Mouse (Mus musculus) liver, adult 2 months (tissue): ENCODE data around the gene Plcl2. TPM values are rescaled to one million over a fixed set of nuclear protein-coding genes. Genes with fewer than 3 reads are reported as not detected.
A peak's percentile ranks its signal among the peaks of the same experiment; 100 is the strongest.

Experiments used
- DNase-seq: peaks from one replicate; pipeline ENCODE4 v3.0.0-alpha.2; 2011; ENCODE audit warnings: low read depth, low spot score; ENCODE audit errors: extremely low read depth
- H3K27ac ChIP-seq: fragments of 200-500 bp; replicated peaks from 2 replicates; pipeline ENCODE4 v1.5.1; 2012; ENCODE audit warnings: low read depth, mild to moderate bottlenecking, control low read depth, inconsistent platforms, low read length; ENCODE audit not compliant: insufficient read depth
- H3K27me3 ChIP-seq: fragments of 200-500 bp; 2 replicates; pipeline ENCODE4 v1.6.1; 2012; ENCODE audit warnings: mild to moderate bottlenecking, moderate library complexity, low read length, inconsistent platforms; ENCODE audit not compliant: control insufficient read depth, insufficient read depth
- H3K36me3 ChIP-seq: fragments of 200-500 bp; 2 replicates; pipeline ENCODE4 v1.6.1; 2012; ENCODE audit warnings: low read length, inconsistent platforms; ENCODE audit not compliant: control insufficient read depth, insufficient read depth
- H3K4me1 ChIP-seq: fragments of 200-500 bp; 2 replicates; pipeline ENCODE4 v1.6.1; 2011; ENCODE audit warnings: low read length; ENCODE audit not compliant: control insufficient read depth, insufficient read depth
- H3K4me3 ChIP-seq: fragments of 200-500 bp; 2 replicates; pipeline ENCODE4 v1.5.1; 2011; ENCODE audit warnings: low read depth, mild to moderate bottlenecking, control low read depth, low read length, moderate library complexity; ENCODE audit not compliant: insufficient read depth
- H3K79me2 ChIP-seq: fragments of 200-500 bp; 2 replicates; pipeline ENCODE4 v1.6.1; 2012; ENCODE audit warnings: inconsistent platforms, mild to moderate bottlenecking, low read length, moderate library complexity; ENCODE audit not compliant: control insufficient read depth, insufficient read depth
- H3K9ac ChIP-seq: fragments of 200-500 bp; 2 replicates; pipeline ENCODE4 v1.6.1; 2012; ENCODE audit warnings: low read depth, mild to moderate bottlenecking, control low read depth, inconsistent platforms, low read length
- CTCF ChIP-seq: fragments of 200-500 bp; IDR thresholded peaks from 2 replicates; pipeline ENCODE4 v1.5.1; 2011; ENCODE audit warnings: low read depth, low read length, control low read depth
- POLR2A ChIP-seq: fragments of 200-500 bp; IDR thresholded peaks from 2 replicates; pipeline ENCODE4 v1.6.1; 2011; ENCODE audit warnings: low read length, control low read depth; ENCODE audit not compliant: insufficient read depth; ENCODE audit errors: extremely low read depth
- WGBS: fragments of 180-500 bp; shearing (Covaris S2); methylation state at CpG from one replicate; pipeline ENCODE4 v1.1.7; 2018; 5-methylcytosine and 5-hydroxymethylcytosine counted together
- polyA plus RNA-seq: library from polyadenylated mRNA; depleted of rRNA; stranded (reverse); fragments of >200 nt; gene quantifications from 2 replicates; pipeline ENCODE4 v1.2.3, GENCODE M21; 2012; rRNA removed
- total RNA-seq: library from RNA; depleted of rRNA; stranded (reverse); fragments of >200 nt; gene quantifications from 2 replicates; pipeline ENCODE4 v1.2.3, GENCODE M21; 2014; rRNA removed

The Plcl2 gene
- 11.8 and 12.4 TPM in 2 replicates for total RNA-seq
- 3.6 and 4.2 TPM in 2 replicates for polyA plus RNA-seq

- no peak for DNase-seq
- Histone ChIP-seq H3K36me3 (no peaks in the 10 kb centered on the region), H3K27ac (peak within 1 kb of the TSS; percentile 54), H3K9ac (peak within 1 kb of the TSS; percentile 83), H3K4me1 (peaks cover 15% of the 10 kb centered on the region), H3K4me3 (peak within 1 kb of the TSS; percentile 79), H3K27me3 (no peaks in the 10 kb centered on the region), H3K79me2 (peaks cover 17% of the 10 kb centered on the region)
- WGBS = 1% methylated on average over 94 of the region's 95 CpGs
- TF ChIP-seq CTCF = no peak
- no peak for TF ChIP-seq POLR2A
Measured at GRCm38 (mm10) chr17:50509251-50510104, at the start of gene Plcl2. Gene Plcl2, plus strand, starts transcription at chr17:50509403.

GRCm38 (mm10) chr17:50460301-50460700 lies 48.9 kb upstream of the Plcl2 start:
- Histone ChIP-seq H3K9ac (no peak overlapping the region), H3K4me1 (no peaks in the 10 kb centered on the region), H3K36me3 (no peaks in the 10 kb centered on the region), H3K27ac (no peak overlapping the region), H3K27me3 (no peaks in the 10 kb centered on the region), H3K79me2 (no peaks in the 10 kb centered on the region), H3K4me3 (no peak overlapping the region)
- DNase-seq = no peak
- 96% methylated on average over 8 of the region's 8 CpGs for WGBS
- TF ChIP-seq POLR2A (no peak), CTCF (no peak)

- no peaks in the 10 kb centered on the region for H3K36me3 ChIP-seq
- H3K4me1 ChIP-seq = no peaks in the 10 kb centered on the region
- 89% methylated on average over 2 of the region's 2 CpGs for WGBS
Measured at GRCm38 (mm10) chr17:50467438-50467837, 41.8 kb upstream of the Plcl2 start.

GRCm38 (mm10) chr17:50469126-50469525 lies 40.1 kb upstream of the Plcl2 start:
- WGBS = 87% methylated on average over 5 of the region's 5 CpGs
- H3K36me3 ChIP-seq = no peaks in the 10 kb centered on the region
- TF ChIP-seq CTCF = no peak
- TF ChIP-seq POLR2A = no peak

More at GRCm38 (mm10) chr17:50467438-50467837, 41.8 kb upstream of the Plcl2 start:
- H3K79me2 ChIP-seq = no peaks in the 10 kb centered on the region
- H3K27me3 ChIP-seq = no peaks in the 10 kb centered on the region
- no peak for DNase-seq
- no peak overlapping the region for H3K9ac ChIP-seq
- TF ChIP-seq CTCF (no peak), POLR2A (no peak)
- H3K27ac ChIP-seq = no peak overlapping the region
- H3K4me3 ChIP-seq = no peak overlapping the region

GRCm38 (mm10) chr17:50469543-50470431 lies 39.4 kb upstream of the Plcl2 start:
- WGBS = 65% methylated on average over 13 of the region's 13 CpGs
- Histone ChIP-seq H3K9ac (peak overlapping the region; percentile 47), H3K27me3 (no peaks in the 10 kb centered on the region), H3K27ac (peak overlapping the region; percentile 74), H3K4me3 (peak overlapping the region; percentile 39), H3K79me2 (no peaks in the 10 kb centered on the region), H3K36me3 (no peaks in the 10 kb centered on the region), H3K4me1 (no peaks in the 10 kb centered on the region)
- no peak for DNase-seq
- TF ChIP-seq CTCF (no peak), POLR2A (no peak)

More at GRCm38 (mm10) chr17:50469126-50469525, 40.1 kb upstream of the Plcl2 start:
- Histone ChIP-seq H3K79me2 (no peaks in the 10 kb centered on the region), H3K27me3 (no peaks in the 10 kb centered on the region), H3K4me1 (no peaks in the 10 kb centered on the region), H3K27ac (no peak overlapping the region), H3K9ac (no peak overlapping the region), H3K4me3 (no peak overlapping the region)
- no peak for DNase-seq
